Mouse (Mus musculus): ENCODE results near the gene Mrgpre.

- TF ChIP-seq CTCF (IDR thresholded peaks at IDR 0.05; ENCODE audit: borderline replicate concordance, insufficient read depth, low read depth, low read length) (no peak), POLR2A (IDR thresholded peaks at IDR 0.05; ENCODE audit: borderline replicate concordance, insufficient read depth, low read length) (no peak)
These were observed 26.6 kb downstream of the Mrgpre start for GRCm38 (mm10) chr7:143757696-143758095.
